Mouse (Mus musculus): ENCODE results near the gene Notch1. TPM values are rescaled to one million over a fixed set of nuclear protein-coding genes. Genes with fewer than 3 reads are reported as not detected.

The Notch1 gene
- total and polyA plus RNA-seq, 3 experiments: 0.06 TPM; not detected in 2

DNA sequence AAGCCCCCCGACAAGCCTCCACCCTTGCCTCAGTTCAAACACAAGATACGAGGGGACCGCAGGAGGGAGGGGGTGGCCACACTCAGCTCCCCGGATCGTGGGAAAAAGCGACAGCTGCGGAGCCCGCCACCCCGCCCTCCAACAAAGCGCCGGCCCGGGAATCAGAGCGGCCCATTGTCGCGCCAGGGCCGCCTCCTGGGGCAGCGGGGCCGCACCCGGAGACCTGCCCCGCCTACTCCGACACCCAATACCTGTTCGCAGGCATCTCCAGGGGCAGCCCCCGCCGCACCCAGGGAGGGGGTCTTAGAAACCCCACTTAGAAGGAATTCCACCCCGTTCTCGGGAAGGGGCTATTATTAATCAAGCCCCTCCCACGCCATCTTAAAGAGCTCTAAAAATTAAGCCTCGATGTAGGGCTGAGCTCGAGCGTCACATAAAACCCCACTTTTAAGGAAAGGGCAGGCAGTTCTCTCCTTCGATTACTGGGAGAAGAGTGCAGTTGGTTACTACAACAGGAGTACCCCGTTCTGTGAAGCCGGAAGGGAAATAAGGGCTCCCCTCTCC is 14.1 kb downstream of the Notch1 start:
- H3K36me3 ChIP-seq (ENCODE audit: control insufficient read depth in 1 of 2, insufficient read depth in 2 of 2, low read length in 2 of 2): no peaks in the 10 kb centered on the region
- no peaks in the 10 kb centered on the region for H3K4me1 ChIP-seq (ENCODE audit: control insufficient read depth in 1 of 2, insufficient read depth in 2 of 2, low read length in 2 of 2)
- H3K27ac ChIP-seq (ENCODE audit: control insufficient read depth, low read depth, low read length): no peak overlapping the region
- peaks cover 0 to 3% of the 10 kb centered on the region in 2 experiments; a peak in 2 of 4 replicates for H3K27me3 ChIP-seq (ENCODE audit: control insufficient read depth in 1 of 2, insufficient read depth in 2 of 2, low read length in 2 of 2)
- H3K4me3 ChIP-seq (ENCODE audit: control insufficient read depth in 1 of 2, insufficient read depth in 1 of 2, low read depth in 2 of 2, low read length in 2 of 2): no peak overlapping the region
- H3K9ac ChIP-seq (ENCODE audit: control insufficient read depth, low read depth, low read length, poor library complexity, severe bottlenecking): no peak overlapping the region
- no peak for TF ChIP-seq MYC (IDR thresholded peaks at IDR 0.05; ENCODE audit: low read depth, low read length)
- no peak for TF ChIP-seq NELFE (IDR thresholded peaks at IDR 0.05; ENCODE audit: low read depth, low read length)
- no peak for TF ChIP-seq ZMIZ1 (IDR thresholded peaks at IDR 0.05; ENCODE audit: low read depth, low read length)
- no peak for TF ChIP-seq GATA1 (IDR thresholded peaks at IDR 0.05; ENCODE audit: low read depth, low read length)
- no peak for TF ChIP-seq SMC3 (IDR thresholded peaks at IDR 0.05; ENCODE audit: low read depth, low read length)
- TF ChIP-seq MXI1 (IDR thresholded peaks at IDR 0.05; ENCODE audit: low read depth, low read length): no peak
- TF ChIP-seq USF2 (IDR thresholded peaks at IDR 0.05; ENCODE audit: borderline replicate concordance in 1 of 2, insufficient read depth in 1 of 2, low read depth in 1 of 2, low read length in 2 of 2): no peak
- TF ChIP-seq E2F4 (IDR thresholded peaks at IDR 0.05; ENCODE audit: borderline replicate concordance, low read depth, low read length): no peak
- no peak for TF ChIP-seq HCFC1 (IDR thresholded peaks at IDR 0.05; ENCODE audit: low read depth, low read length)
- TF ChIP-seq TAL1 (IDR thresholded peaks at IDR 0.05; ENCODE audit: low read length): no peak
- TF ChIP-seq TCF12 (IDR thresholded peaks at IDR 0.05; ENCODE audit: low read depth, low read length): no peak
- TF ChIP-seq USF1 (IDR thresholded peaks at IDR 0.05; ENCODE audit: low read depth, low read length): no peak
- TF ChIP-seq POLR2A (IDR thresholded peaks at IDR 0.05; ENCODE audit: control insufficient read depth in 1 of 2, insufficient read depth in 1 of 2, low read depth in 1 of 2, low read length in 2 of 2, poor library complexity in 1 of 2): no peak
- TF ChIP-seq RAD21 (IDR thresholded peaks at IDR 0.05; ENCODE audit: low read depth, low read length): no peak
- TF ChIP-seq TBP (IDR thresholded peaks at IDR 0.05; ENCODE audit: low read depth, low read length): no peak
- no peak for TF ChIP-seq ELF1 (IDR thresholded peaks at IDR 0.05; ENCODE audit: low read depth, low read length)
- H3K9me3 ChIP-seq (replicated peaks; ENCODE audit: insufficient read depth, low read length): no peaks in the 10 kb centered on the region
- no peak for DNase-seq (ENCODE audit: low read depth, low spot score)
- H3K79me2 ChIP-seq (ENCODE audit: control insufficient read depth, insufficient read depth, low read length, poor library complexity): no peaks in the 10 kb centered on the region

DNA sequence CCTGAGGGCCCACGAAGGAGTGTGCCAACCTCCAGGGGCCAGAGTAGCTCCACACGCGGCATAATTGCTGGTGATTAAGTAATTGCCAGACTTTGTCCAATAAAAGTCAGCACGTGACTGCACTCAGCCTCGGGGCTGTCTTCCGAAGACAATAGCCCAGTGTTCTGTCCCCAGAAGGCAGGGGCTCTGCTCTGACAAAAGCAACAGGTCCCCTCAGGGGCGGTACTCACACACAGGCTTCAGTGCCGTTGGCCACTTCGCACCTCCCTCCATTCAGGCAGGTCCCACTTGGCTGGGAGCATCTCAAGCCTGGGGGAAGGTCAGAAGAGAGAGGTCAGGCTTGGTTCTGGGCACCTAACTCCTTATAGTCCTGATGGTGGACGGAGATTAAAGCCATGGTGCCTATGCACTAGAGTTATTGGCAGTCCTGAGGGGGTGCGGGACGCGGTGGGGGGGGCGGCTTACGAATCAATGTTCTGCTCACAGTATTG is 14.8 kb downstream of the Notch1 start:
- H3K9me3 ChIP-seq (replicated peaks; ENCODE audit: insufficient read depth, low read length): no peaks in the 10 kb centered on the region
- H3K9ac ChIP-seq (ENCODE audit: control insufficient read depth, low read depth, low read length, poor library complexity, severe bottlenecking): no peak overlapping the region
- H3K79me2 ChIP-seq (ENCODE audit: control insufficient read depth, insufficient read depth, low read length, poor library complexity): no peaks in the 10 kb centered on the region
- no peaks in the 10 kb centered on the region for H3K36me3 ChIP-seq (ENCODE audit: control insufficient read depth in 1 of 2, insufficient read depth in 2 of 2, low read length in 2 of 2)
- DNase-seq (ENCODE audit: low read depth, low spot score): no peak
- peaks cover 0 to 3% of the 10 kb centered on the region in 2 experiments; a peak in 2 of 4 replicates for H3K27me3 ChIP-seq (ENCODE audit: control insufficient read depth in 1 of 2, insufficient read depth in 2 of 2, low read length in 2 of 2)
- H3K4me1 ChIP-seq (ENCODE audit: control insufficient read depth in 1 of 2, insufficient read depth in 2 of 2, low read length in 2 of 2): no peaks in the 10 kb centered on the region
- no peak overlapping the region for H3K27ac ChIP-seq (ENCODE audit: control insufficient read depth, low read depth, low read length)
- no peak overlapping the region for H3K4me3 ChIP-seq (ENCODE audit: control insufficient read depth in 1 of 2, insufficient read depth in 1 of 2, low read depth in 2 of 2, low read length in 2 of 2)
- TF ChIP-seq POLR2A (IDR thresholded peaks at IDR 0.05; ENCODE audit: control insufficient read depth in 1 of 2, insufficient read depth in 1 of 2, low read depth in 1 of 2, low read length in 2 of 2, poor library complexity in 1 of 2): no peak
- TF ChIP-seq TAL1 (IDR thresholded peaks at IDR 0.05; ENCODE audit: low read length): no peak
- no peak for TF ChIP-seq NELFE (IDR thresholded peaks at IDR 0.05; ENCODE audit: low read depth, low read length)
- no peak for TF ChIP-seq ETS1 (IDR thresholded peaks at IDR 0.05; ENCODE audit: low read depth, low read length)

Data from MEL (cell line).